Mouse (Mus musculus) T-helper 2 cell (primary cell): ENCODE data around the gene Wdr6.

Experiments
- in situ Hi-C: fragments of 300-600 bp; cut with MboI, MseI; formaldehyde crosslinking; loops from one replicate; pipeline ENCODE4 v1.15.1; 2025; ENCODE audit warnings: high pct_unique_total_duplicates

Wdr6 gene

DNA sequence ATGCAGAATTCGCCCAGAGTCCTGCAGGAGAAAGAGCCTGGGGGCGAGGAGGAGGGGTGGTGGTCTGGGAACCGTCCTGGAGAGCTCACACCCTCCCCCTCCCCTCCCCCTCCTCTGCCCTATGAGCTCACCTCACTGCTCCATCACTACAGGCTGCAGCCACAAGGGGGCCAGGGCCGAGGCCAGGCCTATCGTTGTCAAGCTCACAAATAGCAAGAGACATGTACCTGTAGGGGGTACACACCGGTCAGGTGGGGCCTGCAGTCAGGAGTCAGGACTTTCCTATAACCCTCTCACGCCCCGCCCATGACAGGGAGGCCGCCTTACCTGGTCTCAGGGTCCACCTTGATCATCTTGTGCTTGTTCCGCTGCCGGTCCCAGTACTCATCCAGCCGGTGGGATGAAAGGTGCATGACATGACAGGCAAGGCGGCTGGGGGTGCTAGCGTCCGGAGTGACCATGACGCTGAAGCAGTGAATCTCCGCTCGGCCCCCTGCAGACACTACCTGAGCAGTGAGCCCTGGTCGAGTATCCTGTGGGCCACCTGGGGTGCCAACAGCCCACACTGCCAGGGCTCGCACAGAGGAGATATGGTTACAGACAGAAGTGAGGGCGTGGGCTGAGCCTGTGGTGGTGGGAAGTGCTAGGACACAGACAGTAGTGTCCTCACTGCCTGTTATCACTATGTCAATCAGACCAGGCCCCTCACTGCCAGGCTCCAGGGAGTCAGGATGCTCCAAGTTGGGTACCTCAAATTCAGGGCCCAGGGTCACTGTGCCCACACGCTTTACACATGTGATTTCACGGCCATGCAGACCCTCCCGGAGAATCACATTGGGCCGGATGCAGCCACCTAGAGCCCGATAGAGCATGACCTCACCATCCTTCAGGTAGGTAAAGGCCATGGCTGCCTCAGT lies 4.5 kb downstream of the Wdr6 start:
- in situ Hi-C loops, result no loop called here

DNA sequence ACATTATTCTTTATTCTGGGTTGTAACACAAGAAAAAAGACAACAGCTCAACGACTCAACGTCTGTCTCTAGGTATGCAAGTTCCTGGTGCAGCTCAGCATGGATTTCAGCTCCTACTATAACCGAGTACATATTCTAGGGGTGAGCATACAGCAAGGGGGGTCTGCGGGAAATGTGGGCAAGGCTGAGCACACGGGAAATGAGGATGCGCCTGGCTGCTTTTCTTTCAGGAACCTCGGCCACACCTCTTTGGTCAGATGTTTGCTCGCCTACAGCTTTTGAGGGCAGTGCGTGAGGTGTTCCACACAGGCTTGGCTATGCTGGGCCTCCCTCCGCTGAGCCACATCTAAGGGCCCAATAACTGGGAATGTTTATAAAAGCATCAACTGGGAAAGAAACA lies 6.2 kb downstream of the Wdr6 start:
- in situ Hi-C loops, result no loop called here

DNA sequence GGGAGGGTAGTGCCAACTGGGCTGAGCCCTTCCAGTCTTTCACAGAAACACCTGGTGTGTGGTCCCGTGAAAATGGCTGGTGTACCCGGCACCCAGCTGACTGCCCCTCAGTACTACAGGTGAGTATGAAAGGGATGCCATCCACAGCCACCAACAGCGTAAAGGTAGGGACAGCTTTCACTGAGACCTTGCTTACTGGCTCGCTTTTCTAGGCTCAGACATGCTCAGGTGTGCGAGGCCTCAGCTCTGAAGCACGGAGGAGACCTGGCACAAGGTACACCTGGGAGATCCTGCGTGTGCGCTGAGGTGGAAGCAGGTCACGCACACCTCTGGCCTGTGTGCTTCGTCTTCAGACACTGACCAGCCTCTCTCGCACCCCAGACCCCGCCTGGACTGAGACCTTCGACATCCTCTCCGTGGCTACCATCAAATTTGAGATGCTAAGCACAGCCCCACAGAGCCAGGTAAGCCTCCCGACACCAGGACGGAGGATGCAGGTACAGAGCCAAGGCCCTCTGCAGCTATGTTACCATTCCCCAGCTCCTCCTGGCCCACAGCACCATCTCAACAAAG lies 7.1 kb downstream of the Wdr6 start:
- in situ Hi-C loops, result no loop called here

DNA sequence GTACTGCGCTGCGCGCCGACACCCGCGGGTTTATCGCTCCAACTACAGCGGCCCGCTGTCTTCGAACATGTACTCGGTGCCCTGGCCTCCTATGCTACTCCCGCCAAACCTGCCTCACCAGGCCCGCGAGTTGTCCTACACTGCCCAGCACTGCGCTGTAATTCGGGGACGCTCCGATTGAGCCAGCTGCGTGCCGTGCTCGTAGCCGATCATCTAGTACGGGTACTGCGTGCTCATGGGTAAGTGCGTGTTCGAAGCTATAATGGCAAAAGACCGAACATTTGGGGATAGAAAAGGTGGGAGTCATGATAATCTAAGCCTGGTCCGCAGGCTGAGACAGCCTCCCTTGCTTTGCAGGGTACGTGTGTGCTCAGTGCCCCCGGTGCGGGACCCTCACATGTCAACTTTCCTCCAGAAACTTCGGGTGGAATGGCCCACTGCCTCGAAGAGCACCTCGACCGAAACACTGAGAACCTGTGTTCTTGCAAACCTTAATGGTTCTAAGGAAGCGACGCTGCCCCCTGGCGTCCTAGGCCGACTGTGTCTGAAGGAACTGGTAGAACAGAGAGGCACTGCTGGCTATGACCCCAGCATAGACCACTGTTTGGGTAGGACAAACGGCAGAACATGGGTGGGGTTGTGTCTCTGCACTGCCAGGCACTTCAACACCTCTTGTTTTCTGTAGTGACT lies 8.2 kb downstream of the Wdr6 start:
- in situ Hi-C loops, result no loop called here

DNA sequence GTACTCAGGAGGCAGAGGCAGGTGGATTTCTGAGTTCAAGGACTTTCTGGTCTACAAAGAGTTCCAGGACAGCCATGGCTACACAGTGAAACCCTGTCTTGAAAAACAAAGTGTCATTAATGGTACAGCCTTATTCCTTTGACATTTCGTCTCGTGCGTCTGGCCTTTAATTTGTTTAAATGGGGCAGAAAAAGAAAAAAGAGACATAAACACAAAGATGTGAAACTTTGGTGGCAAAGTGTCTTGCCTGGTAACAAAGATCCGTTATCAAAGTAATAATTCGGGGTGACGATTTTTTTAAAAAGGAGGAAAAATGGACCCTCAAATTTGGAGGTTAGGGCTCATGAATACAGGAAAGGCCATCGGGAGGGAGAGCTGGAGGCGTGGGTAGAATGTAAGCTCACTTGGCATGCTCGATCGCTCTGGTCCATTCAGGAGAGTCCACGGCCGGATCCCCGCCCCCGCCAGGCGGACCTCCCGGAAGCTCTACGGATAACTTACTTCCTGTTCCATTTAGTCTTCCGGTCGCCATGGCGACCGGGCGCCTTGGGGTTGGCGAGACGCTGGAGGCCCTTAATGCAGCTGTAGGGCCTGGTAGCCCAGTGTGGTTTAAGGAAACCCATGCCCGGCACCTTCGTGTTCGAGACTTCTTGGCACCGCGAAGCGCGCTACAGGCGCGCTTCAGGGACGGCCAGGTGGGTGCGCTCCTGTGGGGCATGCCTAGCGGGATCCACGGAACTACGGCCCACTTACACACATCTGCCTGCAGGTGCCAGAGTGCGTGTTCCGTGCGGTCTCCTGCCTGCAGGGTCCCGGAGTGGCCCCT lies 8.9 kb downstream of the Wdr6 start, which contains the start of gene Dalrd3:
TSS of gene Dalrd3 (plus strand) at position 506 of the 826 bp plus-strand sequence.
- in situ Hi-C loops, result loop anchor here (5.0 kb wide), 1 partner anchor 483 kb away; no protein-coding TSS in a partner anchor

DNA sequence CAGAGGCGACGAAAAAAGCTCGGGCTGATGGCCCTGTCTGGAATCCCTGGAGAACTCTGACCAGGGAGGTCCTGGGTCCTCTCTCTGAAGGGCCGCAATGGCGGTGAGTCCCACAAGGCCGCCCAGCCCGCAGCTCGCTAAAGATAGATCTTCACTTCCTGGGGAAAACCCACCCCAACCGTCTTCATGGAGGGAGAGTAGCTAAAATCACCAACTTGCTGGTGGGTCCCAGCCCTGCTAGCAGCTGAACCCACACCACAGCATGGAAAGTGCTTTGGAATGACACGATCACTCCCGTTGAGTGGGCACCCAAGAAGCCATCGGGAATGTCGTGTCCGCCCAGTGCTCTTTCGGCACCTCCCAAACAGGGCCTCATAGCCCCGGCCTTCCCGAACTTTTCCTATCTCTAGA lies 10.0 kb downstream of the Wdr6 start:
- in situ Hi-C loops, result loop anchor here (5.0 kb wide), 1 partner anchor 484 kb away; no protein-coding TSS in a partner anchor

DNA sequence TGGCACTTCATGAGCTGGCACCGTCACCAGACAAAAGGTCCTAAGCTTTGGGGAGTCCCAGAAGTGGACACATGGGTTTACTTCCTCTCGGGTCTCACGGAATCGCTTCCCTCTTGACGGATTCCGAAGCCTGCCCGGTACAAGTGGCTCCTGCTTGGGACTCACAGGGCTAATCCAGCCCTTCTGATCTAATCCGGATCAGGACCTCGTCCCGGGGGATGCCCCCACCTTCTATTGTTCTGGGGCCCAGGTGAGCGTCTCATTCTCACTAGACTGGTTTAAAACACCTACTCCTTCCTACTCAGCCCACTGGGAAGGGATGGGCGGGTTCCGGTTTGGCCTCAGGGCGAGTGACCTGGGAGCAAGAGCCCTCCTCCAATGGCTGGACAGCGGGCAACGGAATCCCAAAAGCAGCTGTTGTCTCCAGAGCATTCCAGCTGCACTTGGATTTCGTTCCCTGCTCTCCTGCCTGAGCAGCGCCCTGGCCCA lies 10.6 kb downstream of the Wdr6 start:
- in situ Hi-C loops, result loop anchor here (5.0 kb wide), 1 partner anchor 484 kb away; no protein-coding TSS in a partner anchor

DNA sequence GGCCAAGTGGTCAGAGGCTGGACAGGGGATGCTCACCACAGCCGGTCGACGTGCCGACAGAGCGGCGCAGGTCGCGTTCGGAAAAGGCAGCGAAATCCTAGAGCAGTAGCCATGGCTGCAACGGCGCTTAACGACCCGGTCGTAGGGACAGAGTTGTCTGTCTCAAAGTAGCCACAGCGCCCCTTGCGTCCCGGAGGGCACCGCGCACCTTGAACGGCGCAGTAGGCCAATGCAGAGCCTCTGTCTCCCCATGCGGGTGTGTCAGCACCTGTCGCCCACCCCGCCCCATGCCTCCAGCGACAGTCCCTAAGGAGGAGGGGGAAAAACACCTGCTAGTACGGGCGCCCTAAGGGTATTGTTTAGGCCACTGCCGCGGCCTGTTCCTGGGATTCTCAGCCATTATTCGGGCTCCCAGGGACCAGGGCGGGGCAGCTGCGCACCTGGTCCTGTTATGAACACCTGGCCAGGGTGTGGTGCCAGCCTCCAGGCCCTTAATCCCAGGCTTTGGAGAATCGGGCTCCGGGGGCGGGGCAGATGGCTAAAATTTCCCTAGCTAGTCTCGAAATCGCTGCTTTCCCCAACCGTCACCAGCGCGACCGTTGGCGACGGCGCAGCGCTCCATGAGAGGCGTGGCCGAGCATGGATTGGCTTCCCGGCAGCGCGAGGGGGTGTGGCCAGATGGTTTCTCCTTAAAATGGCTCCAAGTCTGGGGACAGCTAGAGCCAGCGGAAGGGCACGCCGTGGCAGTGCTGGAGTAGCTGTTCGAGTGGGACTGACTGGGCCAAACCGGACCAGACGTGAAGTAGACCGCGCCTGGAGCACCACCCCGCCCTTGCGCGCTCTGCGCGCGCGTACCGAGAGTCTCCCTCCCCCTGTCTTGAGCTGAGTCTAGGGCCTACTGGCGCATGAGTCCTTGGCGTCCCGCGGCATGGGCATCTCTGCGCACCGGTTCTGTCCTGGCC lies 11.4 kb downstream of the Wdr6 start, which contains the start of gene Ndufaf3:
TSS of gene Ndufaf3 (minus strand) at position 620 of the 962 bp plus-strand sequence.
- in situ Hi-C loops, result loop anchor here (5.0 kb wide), 1 partner anchor 485 kb away; no protein-coding TSS in a partner anchor

DNA sequence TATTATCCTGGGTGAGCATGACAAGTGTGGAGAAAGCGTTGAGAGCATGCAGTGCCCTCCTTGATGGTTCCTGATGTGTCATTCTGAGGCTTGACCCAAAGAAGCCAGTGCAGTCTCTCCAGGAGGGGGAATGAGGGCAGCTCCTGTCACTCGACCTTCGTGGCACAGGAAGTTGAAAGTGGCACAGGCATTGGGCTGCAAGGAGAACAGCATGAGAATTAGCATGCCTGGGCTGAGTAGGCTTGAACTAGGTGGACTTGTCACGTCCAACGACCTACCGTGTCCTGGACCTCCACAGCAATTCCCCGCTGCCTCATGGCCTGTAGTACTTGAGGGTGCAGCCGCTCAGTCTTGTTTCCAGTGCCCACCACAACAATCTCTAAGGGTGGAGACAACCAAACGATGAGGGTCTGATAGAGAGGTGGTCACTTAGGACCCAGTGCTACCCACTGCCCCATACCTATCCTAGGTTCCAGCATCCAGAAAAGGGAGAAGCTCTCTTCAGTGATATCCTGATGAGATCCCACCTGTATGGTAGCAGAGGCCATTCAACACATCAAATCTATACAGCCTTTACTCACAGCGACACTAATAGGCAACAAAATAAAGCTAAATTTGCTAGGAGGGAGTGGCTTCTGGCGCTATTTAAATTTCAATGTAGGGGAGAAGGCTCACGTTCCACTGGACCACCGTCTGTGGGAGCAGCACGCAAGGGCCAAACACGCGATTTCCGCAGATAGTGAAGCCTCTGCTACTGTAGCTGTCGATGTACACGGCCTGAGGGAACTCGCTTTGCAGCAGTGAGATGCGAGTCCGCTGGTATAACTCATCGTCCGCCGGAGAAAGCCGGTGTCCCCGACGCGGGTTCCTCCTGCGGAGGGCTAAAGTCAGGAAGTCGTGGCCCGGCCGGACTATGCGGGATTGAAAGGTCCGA lies 12.4 kb downstream of the Wdr6 start:
- in situ Hi-C loops, result loop anchor here (5.0 kb wide), 1 partner anchor 486 kb away; no protein-coding TSS in a partner anchor

DNA sequence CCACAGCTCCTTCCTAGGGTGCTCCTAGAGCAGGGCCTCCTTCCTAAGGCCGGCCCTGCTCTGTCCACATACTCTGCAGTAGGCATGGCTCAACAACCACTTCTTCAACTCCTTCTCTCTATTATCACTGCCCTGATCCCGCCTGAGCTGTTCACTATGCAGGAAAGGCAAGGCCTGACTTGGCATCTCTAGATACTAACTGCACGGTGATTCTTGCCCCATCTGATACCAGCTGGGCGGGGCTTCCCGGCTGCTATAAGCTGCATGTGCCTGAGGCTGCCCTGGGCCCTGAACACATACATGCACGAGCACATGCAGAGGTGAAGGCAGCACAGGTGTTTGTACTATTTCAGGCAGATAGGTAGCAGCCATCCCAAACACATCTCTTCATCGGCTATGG lies 14.4 kb downstream of the Wdr6 start:
- in situ Hi-C loops, result no loop called here

DNA sequence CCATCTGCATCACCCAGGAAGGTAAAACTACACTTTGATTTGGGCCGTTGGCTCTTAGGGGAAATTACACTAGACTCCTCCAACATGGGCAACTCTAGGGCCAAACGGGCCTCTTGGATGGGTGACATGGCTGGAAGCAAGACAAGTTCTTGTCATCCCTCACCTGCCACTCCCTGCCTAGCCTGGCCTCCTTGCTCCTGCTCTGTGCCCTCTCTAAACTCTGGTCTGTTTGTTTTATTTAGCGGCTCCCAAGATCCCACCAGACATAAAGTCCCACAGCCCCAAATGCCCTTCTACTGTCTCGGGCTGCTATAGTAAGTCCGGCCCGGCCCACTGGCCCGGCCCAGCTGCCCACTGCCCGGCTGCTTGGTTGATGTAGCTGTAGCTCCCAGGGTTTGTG lies 14.9 kb downstream of the Wdr6 start:
- in situ Hi-C loops, result no loop called here

DNA sequence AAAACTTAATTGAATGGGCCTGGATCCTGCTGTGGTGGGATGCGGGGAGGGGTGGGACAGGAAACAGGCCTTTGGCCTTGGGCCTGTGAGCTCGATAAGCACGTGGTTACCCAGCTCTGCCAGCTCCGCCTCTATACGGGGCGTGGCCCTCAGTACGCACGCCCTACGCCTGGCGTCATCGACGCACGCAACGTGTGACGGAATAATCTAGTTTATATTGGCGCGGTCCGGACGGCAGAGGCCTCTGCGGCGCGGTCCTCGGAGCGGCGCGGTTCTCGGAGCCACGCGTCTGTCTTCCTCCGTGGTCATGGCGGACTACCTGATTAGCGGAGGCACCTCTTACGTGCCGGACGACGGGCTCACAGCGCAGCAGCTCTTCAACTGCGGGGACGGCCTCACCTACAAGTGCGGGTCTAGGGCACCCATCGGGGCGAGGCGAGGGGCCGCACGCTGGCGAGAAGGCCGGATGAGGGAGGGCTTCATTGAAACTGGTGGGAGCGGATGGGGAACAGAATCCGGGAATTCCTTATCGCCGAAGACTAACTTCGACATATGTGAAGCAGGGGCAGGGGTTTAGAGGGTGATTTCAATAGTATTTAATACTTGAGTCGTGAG lies 18.2 kb downstream of the Wdr6 start, which contains the start of gene Impdh2:
TSS of gene Impdh2 (plus strand) at position 60 of the 615 bp plus-strand sequence.
- in situ Hi-C loops, result no loop called here

DNA sequence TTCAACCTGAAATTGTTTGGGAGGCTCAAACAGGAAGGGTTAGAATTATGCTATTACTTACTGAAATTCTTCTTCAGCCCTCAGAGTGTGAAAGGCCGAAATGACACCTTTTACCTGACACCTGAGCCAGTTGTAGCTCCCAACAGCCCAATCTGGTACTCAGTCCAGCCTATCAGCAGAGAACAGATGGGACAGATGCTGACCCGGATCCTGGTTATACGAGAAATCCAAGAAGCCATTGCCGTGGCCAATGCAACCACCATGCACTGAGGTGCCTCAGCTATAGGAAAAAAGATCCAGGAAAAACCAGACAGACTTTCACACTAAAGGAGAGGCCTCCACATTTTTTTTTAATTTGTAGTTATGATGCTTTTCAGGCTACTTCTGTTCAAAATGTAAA lies 19.4 kb downstream of the Wdr6 start:
- in situ Hi-C loops, result no loop called here

DNA sequence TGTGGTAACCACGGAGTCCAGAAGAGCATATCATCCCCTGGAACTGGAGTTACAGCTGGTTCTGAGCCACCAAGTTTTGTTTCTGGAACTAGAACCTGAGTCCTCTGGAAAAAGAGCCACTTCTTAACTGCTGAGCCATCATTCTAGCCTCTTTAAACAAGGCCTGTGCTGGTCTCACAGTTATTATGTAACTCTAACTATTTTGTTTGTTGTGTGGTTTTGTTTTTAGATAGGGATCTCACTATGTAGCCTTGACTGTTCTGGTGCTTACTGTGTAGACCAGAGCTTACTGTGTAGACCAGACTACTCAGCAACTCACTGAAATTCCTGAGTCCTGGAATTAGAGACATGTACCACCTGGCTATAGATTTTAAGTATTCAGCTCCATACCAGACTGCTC lies 31.7 kb downstream of the Wdr6 start:
- in situ Hi-C loops, result loop anchor here (10.0 kb wide), 3 partner anchors 172 to 1712 kb away; no protein-coding TSS in a partner anchor

DNA sequence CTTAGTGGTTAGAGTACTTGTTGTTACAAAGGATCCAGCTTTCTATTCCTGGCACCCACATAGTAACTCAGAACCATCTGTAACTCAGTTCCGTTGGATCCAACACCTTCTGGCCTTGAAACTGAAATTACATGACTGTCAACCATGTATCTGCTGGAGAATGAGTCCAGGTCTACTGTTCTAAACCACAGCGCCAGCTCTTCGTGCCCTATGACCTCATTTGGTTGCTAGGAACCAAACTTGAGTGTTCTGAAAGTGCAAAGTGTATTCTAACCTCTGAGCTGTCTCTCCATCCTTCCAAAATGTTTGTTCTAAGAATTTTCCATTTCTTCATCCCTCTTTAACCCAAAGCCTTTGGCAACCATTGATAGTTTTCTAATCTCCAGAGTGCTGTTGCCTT lies 32.6 kb downstream of the Wdr6 start:
- in situ Hi-C loops, result loop anchor here (10.0 kb wide), 3 partner anchors 171 to 1711 kb away; no protein-coding TSS in a partner anchor

DNA sequence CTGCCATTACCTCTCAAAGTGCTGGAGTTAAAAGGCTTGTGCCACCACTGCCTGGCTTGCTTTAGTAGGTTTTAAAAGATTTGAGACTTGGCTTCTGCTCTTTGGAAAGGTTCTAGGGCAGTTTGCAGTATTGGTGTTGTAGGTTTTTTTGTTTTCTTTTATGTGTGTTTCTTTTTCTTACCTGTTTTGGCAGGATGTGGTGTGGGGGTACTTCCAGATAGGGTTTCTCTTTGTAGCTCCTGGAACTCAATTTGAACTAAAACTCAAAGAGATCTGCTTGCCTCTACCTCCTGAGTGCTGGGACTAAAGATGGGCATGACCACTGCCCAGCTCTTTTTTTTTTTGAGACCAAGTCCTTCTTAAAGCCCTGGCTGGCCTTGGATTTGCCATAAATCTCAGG lies 37.7 kb downstream of the Wdr6 start:
- in situ Hi-C loops, result loop anchor here (10.0 kb wide), 3 partner anchors 166 to 1706 kb away; no protein-coding TSS in a partner anchor

DNA sequence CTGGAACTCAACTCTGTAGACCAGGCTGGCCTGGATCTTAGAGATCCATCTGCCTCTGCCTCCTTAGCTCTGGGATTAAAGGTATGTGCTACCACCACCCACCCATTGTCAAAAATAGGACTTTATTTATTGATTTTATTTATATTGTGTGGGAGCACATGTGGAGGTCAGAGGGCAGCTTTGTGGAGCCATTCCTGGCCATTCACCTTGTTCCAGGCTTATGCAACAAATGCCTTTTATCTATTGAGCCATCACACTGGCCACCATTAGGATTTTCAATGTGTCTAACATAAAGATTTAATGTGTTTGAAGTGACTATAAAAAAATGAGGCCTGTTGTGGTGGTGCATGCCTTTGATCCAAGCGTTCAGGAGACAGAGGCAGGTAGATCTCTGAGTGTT lies 47.0 kb downstream of the Wdr6 start:
- in situ Hi-C loops, result no loop called here

DNA sequence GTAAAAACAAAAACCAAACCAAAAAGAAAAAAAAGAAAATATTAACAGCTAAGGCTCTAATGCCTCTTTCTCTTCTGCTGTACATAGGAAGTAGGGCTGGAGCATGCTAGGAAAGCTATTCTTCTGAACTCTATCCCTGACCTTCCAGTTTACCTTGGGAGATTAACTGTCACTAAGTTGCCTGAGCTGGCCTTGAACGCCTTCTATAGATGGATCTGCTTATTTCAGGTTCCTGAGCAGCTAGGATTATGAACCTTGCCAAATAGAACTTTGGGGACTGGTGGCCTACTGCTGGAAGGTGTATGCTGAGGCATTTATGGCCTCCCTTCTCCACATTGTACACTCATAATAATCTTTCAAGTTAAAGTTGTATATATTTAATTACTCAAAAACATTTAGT lies 47.6 kb downstream of the Wdr6 start:
- in situ Hi-C loops, result no loop called here
